Mouse (Mus musculus) MEL (cell line): ENCODE results near the gene Oxtr. TPM values are rescaled to one million over a fixed set of nuclear protein-coding genes. Genes with fewer than 3 reads are reported as not detected.

ENCODE experiments used
- DNase-seq: peaks from one replicate; pipeline ENCODE4 v3.0.0; 2011; ENCODE audit warnings: low read depth, low spot score
- H3K27ac ChIP-seq: 2 replicates; pipeline ENCODE4 v1.5.1; 2012; ENCODE audit warnings: low read depth, mild to moderate bottlenecking, control low read depth, low read length, moderate library complexity; ENCODE audit not compliant: control insufficient read depth
- H3K27me3 ChIP-seq, 2 experiments: fragments of 150-350 bp in 1 of 2; sonication (generic) in 1 of 2; 2 replicates each; pipeline ENCODE4 v1.6.1; 2012; ENCODE audit warnings: low read length in 2 of 2, mild to moderate bottlenecking in 2 of 2, improper control_type of control experiment in 1 of 2, moderate library complexity in 1 of 2; ENCODE audit not compliant: insufficient read depth in 2 of 2, control insufficient read depth in 1 of 2
- H3K36me3 ChIP-seq, 2 experiments: 2 replicates each; pipeline ENCODE4 v1.6.1; 2012 to 2014; ENCODE audit warnings: low read length in 2 of 2, improper control_type of control experiment in 1 of 2, inconsistent platforms in 1 of 2, mild to moderate bottlenecking in 1 of 2; ENCODE audit not compliant: insufficient read depth in 2 of 2, control insufficient read depth in 1 of 2
- H3K4me1 ChIP-seq, 2 experiments: fragments of 150-350 bp in 1 of 2; sonication (generic) in 1 of 2; 2 replicates each; pipeline ENCODE4 v1.6.1; 2012; ENCODE audit warnings: low read length in 2 of 2, improper control_type of control experiment in 1 of 2, mild to moderate bottlenecking in 1 of 2; ENCODE audit not compliant: insufficient read depth in 2 of 2, control insufficient read depth in 1 of 2
- H3K4me3 ChIP-seq, 2 experiments: fragments of 150-350 bp in 1 of 2; sonication (generic) in 1 of 2; 2 replicates each; pipeline ENCODE4 v1.5.1; 2012; ENCODE audit warnings: low read depth in 2 of 2, low read length in 2 of 2, mild to moderate bottlenecking in 2 of 2, moderate library complexity in 2 of 2, control low read depth in 1 of 2, improper control_type of control experiment in 1 of 2; ENCODE audit not compliant: control insufficient read depth in 1 of 2, insufficient read depth in 1 of 2
- H3K79me2 ChIP-seq: 2 replicates; pipeline ENCODE4 v1.6.1; 2012; ENCODE audit warnings: mild to moderate bottlenecking, low read length, moderate library complexity; ENCODE audit not compliant: control insufficient read depth, poor library complexity, insufficient read depth
- H3K9ac ChIP-seq: 2 replicates; pipeline ENCODE4 v1.6.1; 2012; ENCODE audit warnings: low read depth, mild to moderate bottlenecking, control low read depth, low read length, moderate library complexity; ENCODE audit not compliant: control insufficient read depth, poor library complexity, severe bottlenecking
- H3K9me3 ChIP-seq: fragments of 150-350 bp; sonication (generic); replicated peaks from 2 replicates; pipeline ENCODE4 v1.6.1; 2012; ENCODE audit warnings: mild to moderate bottlenecking, low read length, improper control_type of control experiment, moderate library complexity; ENCODE audit not compliant: insufficient read depth
- BHLHE40 ChIP-seq: IDR thresholded peaks from 2 replicates; pipeline ENCODE4 v1.6.1; 2012; ENCODE audit warnings: low read depth, mild to moderate bottlenecking, inconsistent platforms, low read length, improper control_type of control experiment, borderline replicate concordance
- ETS1 ChIP-seq: IDR thresholded peaks from 2 replicates; pipeline ENCODE4 v1.6.1; 2012; ENCODE audit warnings: low read depth, mild to moderate bottlenecking, inconsistent platforms, low read length, improper control_type of control experiment, moderate library complexity
- GATA1 ChIP-seq: IDR thresholded peaks from 2 replicates; pipeline ENCODE4 v1.6.1; 2011; ENCODE audit warnings: low read depth, low read length, improper control_type of control experiment
- HCFC1 ChIP-seq: IDR thresholded peaks from 2 replicates; pipeline ENCODE4 v1.6.1; 2012; ENCODE audit warnings: low read depth, mild to moderate bottlenecking, inconsistent platforms, low read length, improper control_type of control experiment, moderate library complexity
- MAZ ChIP-seq: IDR thresholded peaks from 2 replicates; pipeline ENCODE4 v1.6.1; 2012; ENCODE audit warnings: low read depth, mild to moderate bottlenecking, inconsistent platforms, low read length, improper control_type of control experiment
- MXI1 ChIP-seq: IDR thresholded peaks from 2 replicates; pipeline ENCODE4 v1.6.1; 2011; ENCODE audit warnings: mild to moderate bottlenecking, low read depth, low read length, improper control_type of control experiment
- MYC ChIP-seq: IDR thresholded peaks from 2 replicates; pipeline ENCODE4 v1.6.1; 2011; ENCODE audit warnings: low read depth, mild to moderate bottlenecking, low read length, improper control_type of control experiment, moderate library complexity
- NELFE ChIP-seq: IDR thresholded peaks from 2 replicates; pipeline ENCODE4 v1.6.1; 2011; ENCODE audit warnings: low read depth, low read length, improper control_type of control experiment
- POLR2A ChIP-seq, 2 experiments: IDR thresholded peaks; 2 replicates each; pipeline ENCODE4 v1.6.1; 2011 to 2012; ENCODE audit warnings: low read length in 2 of 2, mild to moderate bottlenecking in 2 of 2, control low read depth in 1 of 2, improper control_type of control experiment in 1 of 2, low read depth in 1 of 2, moderate library complexity in 1 of 2; ENCODE audit not compliant: control insufficient read depth in 1 of 2, insufficient read depth in 1 of 2, poor library complexity in 1 of 2
- POLR2AphosphoS5 ChIP-seq: IDR thresholded peaks from 2 replicates; pipeline ENCODE4 v1.6.1; 2012; ENCODE audit warnings: low read depth, borderline replicate concordance, mild to moderate bottlenecking, inconsistent platforms, low read length, moderate library complexity, mixed read lengths
- RAD21 ChIP-seq: IDR thresholded peaks from 2 replicates; pipeline ENCODE4 v1.6.1; 2011; ENCODE audit warnings: mild to moderate bottlenecking, low read depth, low read length, improper control_type of control experiment
- SIN3A ChIP-seq: IDR thresholded peaks from 2 replicates; pipeline ENCODE4 v1.6.1; 2012; ENCODE audit warnings: low read length, improper control_type of control experiment, inconsistent platforms
- SMC3 ChIP-seq: IDR thresholded peaks from 2 replicates; pipeline ENCODE4 v1.6.1; 2011; ENCODE audit warnings: low read depth, low read length, improper control_type of control experiment
- TAL1 ChIP-seq: IDR thresholded peaks from 2 replicates; pipeline ENCODE4 v1.6.1; 2012; ENCODE audit warnings: mild to moderate bottlenecking, inconsistent platforms, low read length, moderate library complexity, mixed read lengths
- TBP ChIP-seq: IDR thresholded peaks from 2 replicates; pipeline ENCODE4 v1.8.0; 2011; ENCODE audit warnings: low read depth, low read length, improper control_type of control experiment
- polyA plus RNA-seq, 2 experiments: library from polyadenylated mRNA; stranded (reverse) in 1 of 2; unstranded in 1 of 2; fragments of >175 nt in 1 of 2; fragments of >200 nt in 1 of 2; gene quantifications; 2 replicates each; pipeline versions ENCODE4 v1.2.1 to v1.2.4; 2012; ENCODE audit warnings: low replicate concordance in 2 of 2, low read depth in 1 of 2; ENCODE audit not compliant: insufficient read length in 2 of 2, insufficient read depth in 1 of 2, missing spikeins in 1 of 2
- total RNA-seq: library from RNA; depleted of rRNA; stranded (reverse); fragments of 300-350 nt; gene quantifications from 2 replicates; pipeline ENCODE4 v1.2.3, GENCODE M21; 2012

The Oxtr gene
- total and polyA plus RNA-seq, 3 experiments: 0.03 TPM; not detected in 2

DNA sequence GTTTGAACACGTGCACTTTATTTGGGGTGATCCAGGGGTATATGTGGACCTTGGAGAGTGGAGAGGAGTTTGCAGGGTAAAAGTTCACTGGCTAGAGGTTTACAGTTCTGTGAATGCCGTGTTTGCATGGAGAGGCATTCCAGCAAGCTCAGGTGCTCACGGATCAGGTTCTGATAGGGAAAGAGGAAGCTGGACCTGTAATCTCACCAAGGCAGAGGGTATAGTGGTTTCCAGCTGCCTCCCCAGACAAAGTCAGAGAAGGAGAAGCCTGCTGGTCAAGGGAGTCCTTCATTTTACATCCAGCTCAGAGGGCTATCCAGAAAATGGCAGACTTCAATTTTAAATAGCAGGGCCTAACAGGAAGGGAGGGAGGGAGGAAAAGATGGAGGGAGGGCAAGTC is 28.2 kb upstream of the Oxtr start:
- Histone ChIP-seq H3K27ac (no peak overlapping the region), H3K79me2 (no peaks in the 10 kb centered on the region), H3K4me3 (no peak overlapping the region), H3K9ac (no peak overlapping the region), H3K27me3 (no peaks in the 10 kb centered on the region), H3K36me3 (no peaks in the 10 kb centered on the region), H3K4me1 (no peaks in the 10 kb centered on the region), H3K9me3 (no peaks in the 10 kb centered on the region)
- DNase-seq: peak; percentile 6
- TF ChIP-seq NELFE: no peak
- TF ChIP-seq TBP: no peak
- no peak for TF ChIP-seq TAL1
- TF ChIP-seq MXI1: no peak
- TF ChIP-seq SIN3A: no peak

DNA sequence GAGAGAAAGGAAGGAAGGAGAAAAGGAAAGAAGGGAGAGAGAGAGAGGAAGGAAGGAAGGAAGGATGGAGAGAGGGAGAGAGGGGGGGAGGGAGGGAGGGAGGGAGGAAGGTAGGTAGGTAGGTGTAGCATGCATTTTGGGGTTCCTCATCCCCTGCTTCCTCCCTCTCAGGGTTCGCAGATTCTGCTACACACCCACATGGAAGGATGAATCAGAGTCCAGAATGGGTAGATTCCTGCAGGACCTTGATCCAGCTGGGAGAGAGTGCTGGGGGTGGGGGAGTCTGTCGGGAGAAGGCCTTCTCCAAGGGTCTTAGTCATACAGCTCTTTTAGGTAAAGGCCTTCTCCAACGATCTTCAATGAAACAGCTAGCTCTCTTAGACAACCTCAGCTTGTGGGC is 27.8 kb upstream of the Oxtr start:
- H3K79me2 ChIP-seq: no peaks in the 10 kb centered on the region
- H3K36me3 ChIP-seq: no peaks in the 10 kb centered on the region
- H3K27me3 ChIP-seq: no peaks in the 10 kb centered on the region
- no peaks in the 10 kb centered on the region for H3K9me3 ChIP-seq
- H3K9ac ChIP-seq: no peak overlapping the region
- H3K4me1 ChIP-seq: no peaks in the 10 kb centered on the region
- H3K27ac ChIP-seq: no peak overlapping the region
- no peak for DNase-seq
- no peak overlapping the region for H3K4me3 ChIP-seq
- no peak for TF ChIP-seq POLR2A (IDR thresholded peaks at IDR 0.05; ENCODE audit: control insufficient read depth in 1 of 2, insufficient read depth in 1 of 2, low read depth in 1 of 2, low read length in 2 of 2, poor library complexity in 1 of 2)
- TF ChIP-seq HCFC1: no peak
- no peak for TF ChIP-seq GATA1
- TF ChIP-seq POLR2AphosphoS5: no peak
- TF ChIP-seq RAD21: no peak
- TF ChIP-seq SMC3: no peak
- no peak for TF ChIP-seq BHLHE40
- no peak for TF ChIP-seq MYC

DNA sequence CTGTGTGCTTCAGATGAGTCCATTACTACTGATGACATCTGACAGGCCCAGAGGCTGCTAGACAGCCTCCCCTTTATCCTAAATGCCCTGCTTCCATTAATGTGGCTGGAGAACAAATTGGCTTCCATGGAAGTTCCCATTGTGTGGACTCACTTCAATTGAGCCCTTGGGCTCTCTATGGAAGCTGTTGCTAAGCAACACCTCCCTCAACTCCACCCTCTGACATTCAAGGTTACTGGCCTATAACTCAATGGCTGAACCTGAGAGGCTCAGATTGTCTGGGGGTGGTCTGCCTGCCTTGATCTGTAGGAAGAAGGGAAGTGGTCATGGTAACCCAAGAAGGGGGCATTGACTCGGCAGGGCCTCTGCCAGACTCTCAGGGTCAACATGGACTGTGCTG is 26.8 kb upstream of the Oxtr start:
- H3K9me3 ChIP-seq: no peaks in the 10 kb centered on the region
- H3K27ac ChIP-seq: no peak overlapping the region
- no peaks in the 10 kb centered on the region for H3K27me3 ChIP-seq
- no peaks in the 10 kb centered on the region for H3K79me2 ChIP-seq
- H3K36me3 ChIP-seq: no peaks in the 10 kb centered on the region
- TF ChIP-seq RAD21: no peak
- TF ChIP-seq ETS1: no peak
- TF ChIP-seq TAL1: no peak
- TF ChIP-seq HCFC1: no peak
- no peak for TF ChIP-seq POLR2A (IDR thresholded peaks at IDR 0.05; ENCODE audit: control insufficient read depth in 1 of 2, insufficient read depth in 1 of 2, low read depth in 1 of 2, low read length in 2 of 2, poor library complexity in 1 of 2)
- no peak for TF ChIP-seq MXI1
- no peak for TF ChIP-seq SIN3A
- no peak for TF ChIP-seq MAZ
- no peak for TF ChIP-seq MYC
- no peak overlapping the region for H3K9ac ChIP-seq
- no peak overlapping the region for H3K4me3 ChIP-seq
- no peak for DNase-seq
- no peaks in the 10 kb centered on the region for H3K4me1 ChIP-seq
